Mouse (Mus musculus) forebrain, embryonic 10.5 days (tissue): ENCODE data around the gene Gipc3. TPM values are rescaled to one million over a fixed set of nuclear protein-coding genes. Genes with fewer than 3 reads are reported as not detected.

Experiments used
- DNase-seq: peaks from one replicate; pipeline ENCODE4 v3.0.0-alpha.2; 2017; ENCODE audit warnings: low spot score; ENCODE audit errors: extremely low spot score
- H3K27ac ChIP-seq: fragments of 300-500 bp; sonication (generic); 2 replicates; pipeline ENCODE4 v1.5.1; 2016; ENCODE audit warnings: mild to moderate bottlenecking
- H3K27me3 ChIP-seq: fragments of 300-500 bp; sonication (generic); 2 replicates; pipeline ENCODE4 v1.6.1; 2016; ENCODE audit warnings: mild to moderate bottlenecking; ENCODE audit not compliant: poor library complexity, severe bottlenecking
- H3K36me3 ChIP-seq: fragments of 300-500 bp; sonication (generic); replicated peaks from 2 replicates; pipeline ENCODE4 v1.6.1; 2016; ENCODE audit warnings: mild to moderate bottlenecking, moderate library complexity
- H3K4me1 ChIP-seq: fragments of 300-500 bp; sonication (generic); 2 replicates; pipeline ENCODE4 v1.6.1; 2016
- H3K4me3 ChIP-seq: fragments of 300-500 bp; sonication (generic); 2 replicates; pipeline ENCODE4 v1.5.1; 2016; ENCODE audit warnings: mild to moderate bottlenecking, moderate library complexity
- H3K9me3 ChIP-seq: fragments of 300-500 bp; sonication (generic); 2 replicates; pipeline ENCODE4 v1.6.1; 2016; ENCODE audit warnings: mild to moderate bottlenecking, moderate library complexity
- WGBS: fragments of 180-500 bp; shearing (Covaris S2); methylation state at CpG from one replicate; pipeline ENCODE4 v1.1.7; 2016; 5-methylcytosine and 5-hydroxymethylcytosine counted together
- polyA plus RNA-seq: library from polyadenylated mRNA; unstranded; fragments of >200 nt; fragmentation: Nextera tagmentation; extraction: Ambion mirVana; gene quantifications from 2 replicates; pipeline ENCODE4 v1.2.1, GENCODE M21; 2016

Gene Gipc3
- polyA plus RNA-seq, 1 experiment from 2014 or later: not detected

GRCm38 (mm10) chr10:81351678-81352291 is 8.7 kb upstream of the Gipc3 start:
- H3K36me3 ChIP-seq: peaks cover 21% of the 10 kb centered on the region
- H3K4me3 ChIP-seq: peak overlapping the region; percentile 0; the same call in 1 of the 2 replicates
- no peak for DNase-seq
- H3K27me3 ChIP-seq: peaks cover 34% of the 10 kb centered on the region
- no peaks in the 10 kb centered on the region for H3K9me3 ChIP-seq
- no peak overlapping the region for H3K27ac ChIP-seq
- H3K4me1 ChIP-seq: peaks cover 63% of the 10 kb centered on the region
- WGBS: 25% methylated on average over 9 of the region's 9 CpGs

- no peaks in the 10 kb centered on the region for H3K9me3 ChIP-seq
- peak within 1 kb of the TSS; percentile 95 for H3K27ac ChIP-seq
- peak; percentile 100 for DNase-seq
- H3K27me3 ChIP-seq: peaks cover 34% of the 10 kb centered on the region
- peaks cover 67% of the 10 kb centered on the region for H3K4me1 ChIP-seq
- WGBS: under 1% methylated on average over 53 of the region's 54 CpGs
- H3K4me3 ChIP-seq: peak within 1 kb of the TSS; percentile 97
- H3K36me3 ChIP-seq: peaks cover 33% of the 10 kb centered on the region
These were observed 7.4 kb upstream of the Gipc3 start, which contains the start of gene Hmg20b for GRCm38 (mm10) chr10:81350351-81351063. Hmg20b (minus strand) TSS chr10:81350480.

- peak overlapping the region; percentile 97 for H3K4me3 ChIP-seq
- H3K36me3 ChIP-seq: peaks cover 38% of the 10 kb centered on the region
- no peaks in the 10 kb centered on the region for H3K9me3 ChIP-seq
- peaks cover 40% of the 10 kb centered on the region for H3K27me3 ChIP-seq
- WGBS: under 1% methylated on average over 29 of the region's 29 CpGs
- DNase-seq: no peak
- peak overlapping the region; percentile 95 for H3K27ac ChIP-seq
- peaks cover 64% of the 10 kb centered on the region for H3K4me1 ChIP-seq
These were observed 6.9 kb upstream of the Gipc3 start for GRCm38 (mm10) chr10:81349961-81350350.

- WGBS: 6% methylated on average over 12 of the region's 12 CpGs
These were observed 6.1 kb upstream of the Gipc3 start for GRCm38 (mm10) chr10:81349146-81349545.

GRCm38 (mm10) chr10:81346453-81347067 is 3.5 kb upstream of the Gipc3 start:
- H3K27ac ChIP-seq: peak overlapping the region; percentile 67
- H3K27me3 ChIP-seq: peaks cover 74% of the 10 kb centered on the region
- peak; percentile 77 for DNase-seq
- H3K4me1 ChIP-seq: peaks cover 58% of the 10 kb centered on the region
- peak overlapping the region; percentile 48 for H3K4me3 ChIP-seq
- WGBS: 4% methylated on average over 55 of the region's 55 CpGs
- H3K36me3 ChIP-seq: peaks cover 38% of the 10 kb centered on the region
- no peaks in the 10 kb centered on the region for H3K9me3 ChIP-seq

More at GRCm38 (mm10) chr10:81349146-81349545, 6.1 kb upstream of the Gipc3 start:
- H3K4me3 ChIP-seq: peak overlapping the region; percentile 97
- peaks cover 48% of the 10 kb centered on the region for H3K27me3 ChIP-seq
- no peaks in the 10 kb centered on the region for H3K9me3 ChIP-seq
- peaks cover 38% of the 10 kb centered on the region for H3K36me3 ChIP-seq
- H3K27ac ChIP-seq: peak overlapping the region; percentile 95
- peak; percentile 48 for DNase-seq
- H3K4me1 ChIP-seq: peaks cover 56% of the 10 kb centered on the region

GRCm38 (mm10) chr10:81345162-81345534 is 2.1 kb upstream of the Gipc3 start:
- WGBS: 93% methylated on average over 4 of the region's 4 CpGs
- peaks cover 88% of the 10 kb centered on the region for H3K27me3 ChIP-seq
- H3K9me3 ChIP-seq: no peaks in the 10 kb centered on the region
- peaks cover 38% of the 10 kb centered on the region for H3K36me3 ChIP-seq
- peaks cover 58% of the 10 kb centered on the region for H3K4me1 ChIP-seq
- H3K4me3 ChIP-seq: peak overlapping the region; percentile 5; the same call in 1 of the 2 replicates
- no peak overlapping the region for H3K27ac ChIP-seq
- DNase-seq: no peak

GRCm38 (mm10) chr10:81344421-81345161 is 1.5 kb upstream of the Gipc3 start:
- 59% methylated on average over 8 of the region's 8 CpGs for WGBS
- peaks cover 38% of the 10 kb centered on the region for H3K36me3 ChIP-seq
- H3K27me3 ChIP-seq: peaks cover 91% of the 10 kb centered on the region

GRCm38 (mm10) chr10:81341333-81341949 is 1.6 kb downstream of the Gipc3 start:
- peak; percentile 73 for DNase-seq
- Histone ChIP-seq H3K9me3 (no peaks in the 10 kb centered on the region), H3K27ac (no peak overlapping the region), H3K4me1 (peaks cover 32% of the 10 kb centered on the region), H3K36me3 (peaks cover 15% of the 10 kb centered on the region), H3K4me3 (0 out of 2 replicates have a peak overlapping the region, but pooled peaks have one; percentile 2), H3K27me3 (peaks cover 91% of the 10 kb centered on the region)
- 38% methylated on average over 16 of the region's 16 CpGs for WGBS

More at GRCm38 (mm10) chr10:81344421-81345161, 1.5 kb upstream of the Gipc3 start:
- Histone ChIP-seq H3K27ac (no peak overlapping the region), H3K4me3 (0 out of 2 replicates have a peak overlapping the region, but pooled peaks have one; percentile 5), H3K9me3 (no peaks in the 10 kb centered on the region), H3K4me1 (peaks cover 53% of the 10 kb centered on the region)
- no peak for DNase-seq

- peaks cover 8% of the 10 kb centered on the region for H3K36me3 ChIP-seq
- peaks cover 89% of the 10 kb centered on the region for H3K27me3 ChIP-seq
- H3K27ac ChIP-seq: no peak overlapping the region
- WGBS: 40% methylated on average over 17 of the region's 17 CpGs
- H3K9me3 ChIP-seq: no peaks in the 10 kb centered on the region
- H3K4me3 ChIP-seq: no peak overlapping the region
- H3K4me1 ChIP-seq: peaks cover 33% of the 10 kb centered on the region
- DNase-seq: no peak
These were observed 2.3 kb downstream of the Gipc3 start for GRCm38 (mm10) chr10:81340551-81341332.

- 92% methylated on average over 4 of the region's 4 CpGs for WGBS
- Histone ChIP-seq H3K4me1 (peaks cover 49% of the 10 kb centered on the region), H3K4me3 (no peak overlapping the region), H3K27ac (peak overlapping the region; percentile 80), H3K9me3 (no peaks in the 10 kb centered on the region), H3K27me3 (peaks cover 85% of the 10 kb centered on the region), H3K36me3 (no peaks in the 10 kb centered on the region)
- no peak for DNase-seq
These were observed 6.5 kb downstream of the Gipc3 start for GRCm38 (mm10) chr10:81336558-81336957.
